Mouse (Mus musculus): ENCODE measurements around the gene Tmem270.

DNA sequence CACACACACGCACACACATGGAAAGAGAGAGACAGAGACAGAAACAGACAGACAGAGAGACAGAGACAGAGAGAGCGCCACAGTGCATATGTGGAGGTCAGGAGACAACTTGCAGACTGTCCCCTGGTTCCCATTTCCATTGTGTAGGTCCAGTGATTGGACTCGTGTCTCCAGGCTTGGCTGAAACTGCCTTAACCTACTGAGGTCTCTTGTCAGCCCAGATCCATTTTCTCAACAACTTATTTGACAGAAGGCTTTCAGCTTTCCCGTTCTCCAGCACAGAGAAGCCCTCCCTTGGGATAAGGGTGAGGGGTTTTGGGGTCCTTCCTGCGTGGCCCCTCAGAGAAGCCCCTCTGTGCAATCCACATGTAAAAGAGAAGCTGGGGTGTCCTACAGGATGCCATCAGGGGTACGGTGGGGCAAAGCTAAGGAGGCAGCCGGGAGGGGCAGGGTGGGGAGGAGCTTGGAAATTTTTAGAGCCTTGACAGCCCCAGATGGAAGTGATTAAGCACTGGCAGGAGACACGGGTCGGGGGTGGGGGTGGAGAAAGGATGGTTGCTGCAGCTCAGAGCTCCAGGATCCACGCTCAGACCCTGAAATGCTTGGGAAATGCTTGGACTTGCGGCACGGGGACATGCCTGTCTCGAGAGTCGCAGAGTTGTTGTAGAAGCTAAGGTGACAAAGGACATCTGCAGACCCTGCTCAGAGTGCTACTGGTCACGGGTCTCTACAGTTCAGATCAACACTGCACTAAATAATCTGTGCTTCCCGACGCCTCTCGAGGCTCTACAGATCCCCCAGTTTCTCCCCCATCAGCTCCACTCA lies 39.0 kb downstream of the Tmem270 start:
- TF ChIP-seq CTCF (IDR thresholded peaks at IDR 0.05; ENCODE audit: extremely low read depth, insufficient read depth, low read length) = no peak
- TF ChIP-seq POLR2A (IDR thresholded peaks at IDR 0.05; ENCODE audit: extremely low read depth, insufficient read depth, low read length) = no peak

Data from cortical plate, adult 2 months (tissue).